Mouse (Mus musculus): ENCODE data around the gene Keg1. TPM values are rescaled to one million over a fixed set of nuclear protein-coding genes. Genes with fewer than 3 reads are reported as not detected.

The Keg1 gene
- polyA plus RNA-seq, 1 experiment from 2014 or later = not detected

Other genes starting within 250 kb of the Keg1 start
- 0.70 and 0.75 TPM in 2 replicates for gene Mpeg1, start 235.0 kb upstream of the Keg1 start, polyA plus RNA-seq (2016; fragmentation: Nextera tagmentation; extraction: Ambion mirVana)
- gene Dtx4, start 194.3 kb upstream of the Keg1 start, polyA plus RNA-seq (2016; fragmentation: Nextera tagmentation; extraction: Ambion mirVana) = 56.7 and 58.6 TPM in 2 replicates
- 15.6 and 17.2 TPM in 2 replicates for gene Fam111a, start 150.0 kb upstream of the Keg1 start, polyA plus RNA-seq (2016; fragmentation: Nextera tagmentation; extraction: Ambion mirVana)
- not detected in 2 replicates for gene Gm4952, start 95.8 kb upstream of the Keg1 start, polyA plus RNA-seq (2016; fragmentation: Nextera tagmentation; extraction: Ambion mirVana)
- gene Glyat, start 62.5 kb upstream of the Keg1 start, polyA plus RNA-seq (2016; fragmentation: Nextera tagmentation; extraction: Ambion mirVana) = not detected in 2 replicates
- gene Olfr1442, start 25.3 kb upstream of the Keg1 start, polyA plus RNA-seq (2016; fragmentation: Nextera tagmentation; extraction: Ambion mirVana) = not detected in 2 replicates
- gene Olfr1443, start 17.7 kb upstream of the Keg1 start, polyA plus RNA-seq (2016; fragmentation: Nextera tagmentation; extraction: Ambion mirVana) = not detected in 2 replicates
- gene Cntf, start 69.8 kb downstream of the Keg1 start, polyA plus RNA-seq (2016; fragmentation: Nextera tagmentation; extraction: Ambion mirVana) = 1.5 and 1.6 TPM in 2 replicates
- 20.8 and 20.9 TPM in 2 replicates for gene Zfp91, start 100.3 kb downstream of the Keg1 start, polyA plus RNA-seq (2016; fragmentation: Nextera tagmentation; extraction: Ambion mirVana)
- gene Lpxn, start 100.4 kb downstream of the Keg1 start, polyA plus RNA-seq (2016; fragmentation: Nextera tagmentation; extraction: Ambion mirVana) = 0.53 and 0.66 TPM in 2 replicates
- gene Gm5244, start 150.9 kb downstream of the Keg1 start, polyA plus RNA-seq (2016; fragmentation: Nextera tagmentation; extraction: Ambion mirVana) = not detected in 2 replicates
- gene Olfr1444, start 161.5 kb downstream of the Keg1 start, polyA plus RNA-seq (2016; fragmentation: Nextera tagmentation; extraction: Ambion mirVana) = not detected in 2 replicates
- gene Olfr1445, start 188.1 kb downstream of the Keg1 start, polyA plus RNA-seq (2016; fragmentation: Nextera tagmentation; extraction: Ambion mirVana) = not detected in 2 replicates
- gene Olfr1446, start 197.7 kb downstream of the Keg1 start, polyA plus RNA-seq (2016; fragmentation: Nextera tagmentation; extraction: Ambion mirVana) = not detected in 2 replicates
- gene Olfr1447, start 208.0 kb downstream of the Keg1 start, polyA plus RNA-seq (2016; fragmentation: Nextera tagmentation; extraction: Ambion mirVana) = not detected in 2 replicates
- not detected in 2 replicates for gene Olfr1448, start 228.6 kb downstream of the Keg1 start, polyA plus RNA-seq (2016; fragmentation: Nextera tagmentation; extraction: Ambion mirVana)
- gene Olfr1449, start 235.1 kb downstream of the Keg1 start, polyA plus RNA-seq (2016; fragmentation: Nextera tagmentation; extraction: Ambion mirVana) = not detected in 2 replicates

All from hindbrain, embryonic 12.5 days (tissue).